Mouse (Mus musculus): ENCODE measurements at regions not wholly inside any gene's neighbourhood (a gene's known extent, or its start where the extent isn't known, plus 50 kb on each side); places are given as distances from the start of the nearest gene placed in this dataset.

- in situ Hi-C loops (cut with MboI, MseI) = no loop called here
Observed at GRCm38 (mm10) chr12:12509164-12509937, 247.4 kb downstream of the Fam49a start.

- in situ Hi-C loops (cut with MboI, MseI) = no loop called here
Observed at GRCm38 (mm10) chr12:12508487-12509125, 246.7 kb downstream of the Fam49a start.

- in situ Hi-C loops (cut with MboI, MseI) = no loop called here
Observed at GRCm38 (mm10) chr12:12506671-12507070, 244.7 kb downstream of the Fam49a start.

GRCm38 (mm10) chr12:12505590-12505989, 243.7 kb downstream of the Fam49a start:
- in situ Hi-C loops (cut with MboI, MseI) = no loop called here

GRCm38 (mm10) chr12:12499903-12500302, 238.0 kb downstream of the Fam49a start:
- in situ Hi-C loops (cut with MboI, MseI) = no loop called here

GRCm38 (mm10) chr12:12498621-12499020, 236.7 kb downstream of the Fam49a start:
- in situ Hi-C loops (cut with MboI, MseI) = no loop called here

- in situ Hi-C loops (cut with MboI, MseI) = no loop called here
Observed at GRCm38 (mm10) chr12:12497277-12497841, 235.4 kb downstream of the Fam49a start.

- in situ Hi-C loops (cut with MboI, MseI) = no loop called here
Observed at GRCm38 (mm10) chr12:12496593-12497141, 234.7 kb downstream of the Fam49a start.

GRCm38 (mm10) chr12:12490173-12490572, 228.2 kb downstream of the Fam49a start:
- in situ Hi-C loops (cut with MboI, MseI) = loop anchor here (5.0 kb wide), 1 partner anchor 63 kb away; no protein-coding TSS in a partner anchor

GRCm38 (mm10) chr12:12488090-12488489, 226.2 kb downstream of the Fam49a start:
- in situ Hi-C loops (cut with MboI, MseI) = no loop called here

- in situ Hi-C loops (cut with MboI, MseI) = no loop called here
Observed at GRCm38 (mm10) chr12:12486656-12487356, 224.9 kb downstream of the Fam49a start.

GRCm38 (mm10) chr12:12484921-12485680, 223.2 kb downstream of the Fam49a start:
- in situ Hi-C loops (cut with MboI, MseI) = no loop called here

- in situ Hi-C loops (cut with MboI, MseI) = no loop called here
Observed at GRCm38 (mm10) chr12:12480451-12480850, 218.5 kb downstream of the Fam49a start.

GRCm38 (mm10) chr12:12452086-12452485, 190.1 kb downstream of the Fam49a start:
- in situ Hi-C loops (cut with MboI, MseI) = loop anchor here (5.0 kb wide), 1 partner anchor 995 kb away; no protein-coding TSS in a partner anchor

- in situ Hi-C loops (cut with MboI, MseI) = no loop called here
Observed at GRCm38 (mm10) chr12:12446768-12447167, 184.8 kb downstream of the Fam49a start.

GRCm38 (mm10) chr12:12446281-12446680, 184.3 kb downstream of the Fam49a start:
- in situ Hi-C loops (cut with MboI, MseI) = no loop called here

GRCm38 (mm10) chr12:12442872-12443271, 180.9 kb downstream of the Fam49a start:
- in situ Hi-C loops (cut with MboI, MseI) = no loop called here

GRCm38 (mm10) chr12:12436379-12436778, 174.4 kb downstream of the Fam49a start:
- in situ Hi-C loops (cut with MboI, MseI) = no loop called here

- in situ Hi-C loops (cut with MboI, MseI) = no loop called here
Observed at GRCm38 (mm10) chr12:12432597-12432996, 170.7 kb downstream of the Fam49a start.
